Mouse (Mus musculus) gastrocnemius, adult 18-20 months (tissue): ENCODE results near the gene Adrb1. TPM values are rescaled to one million over a fixed set of nuclear protein-coding genes. Genes with fewer than 3 reads are reported as not detected.

Experiments
- total RNA-seq, 2 experiments: library from RNA; stranded (reverse); gene quantifications; 2 replicates each; pipeline ENCODE4 v1.2.3; 2021

The Adrb1 gene
- total RNA-seq, 2 experiments from 2014 or later: not detected

Other genes starting within 250 kb of the Adrb1 start
- 1 to 10 TPM; 3.5 to 3.9 TPM for gene Dclre1a, start 174.0 kb upstream of the Adrb1 start, total RNA-seq
- gene Nhlrc2, start 173.9 kb upstream of the Adrb1 start, total RNA-seq: 1 to 10 TPM; 8.1 to 8.2 TPM
- 10 to 100 TPM; 24.8 to 25.6 TPM for gene Ccdc186, start 100.0 kb downstream of the Adrb1 start, total RNA-seq
- gene Tdrd1, start 104.0 kb downstream of the Adrb1 start, total RNA-seq: not detected
- gene Vwa2, start 152.1 kb downstream of the Adrb1 start, total RNA-seq: not detected